In genomic region chr11:117330076-117330950, GRCm38 (mm10) we compare ENCODE assay signal across 8 mouse cellular contexts.
DNase-seq lines count a peak whose midpoint lies in the region; ATAC-seq and TF ChIP-seq lines count a peak whose summit lies in the region.

No protein-coding gene starts in this region.

- no peak for TF ChIP-seq POLR2A in spleen, adult 2 months (IDR thresholded peaks at IDR 0.05; ENCODE audit: low read depth, low read length)

- H3K27me3 ChIP-seq in spleen, adult 2 months (ENCODE audit: control insufficient read depth, insufficient read depth, low read length), result no peaks in the 10 kb centered on the region
- no peaks in the 10 kb centered on the region for H3K27me3 ChIP-seq in forebrain, embryonic 14.5 days (replicated peaks; ENCODE audit: control insufficient read depth, insufficient read depth, low read length)
- no peaks in the 10 kb centered on the region for H3K27me3 ChIP-seq in neural tube, embryonic 15.5 days (replicated peaks)

- H3K4me1 ChIP-seq in spleen, adult 2 months (ENCODE audit: control insufficient read depth, insufficient read depth, insufficient read length), result peaks cover 68% of the 10 kb centered on the region
- peaks cover 51% of the 10 kb centered on the region for H3K4me1 ChIP-seq in forebrain, embryonic 14.5 days (ENCODE audit: control insufficient read depth, insufficient read depth, low read length)
- H3K4me1 ChIP-seq in neural tube, embryonic 15.5 days, result peaks cover 74% of the 10 kb centered on the region

- H3K36me3 ChIP-seq in spleen, adult 2 months (ENCODE audit: control insufficient read depth, insufficient read depth, low read length), result no peaks in the 10 kb centered on the region
- no peaks in the 10 kb centered on the region for H3K36me3 ChIP-seq in forebrain, embryonic 14.5 days (ENCODE audit: control insufficient read depth, insufficient read depth, low read length)
- no peaks in the 10 kb centered on the region for H3K36me3 ChIP-seq in neural tube, embryonic 15.5 days

- H3K4me2 ChIP-seq in forebrain, embryonic 14.5 days (ENCODE audit: low read length), result peak overlapping the region; percentile 87; the same call in 1 of the 2 replicates
- peak overlapping the region; percentile 73 for H3K4me2 ChIP-seq in neural tube, embryonic 15.5 days

- H3K9ac ChIP-seq in forebrain, embryonic 14.5 days (ENCODE audit: low read length), result no peak overlapping the region
- H3K9ac ChIP-seq in neural tube, embryonic 15.5 days (replicated peaks), result no peak overlapping the region

- H3K9me3 ChIP-seq in forebrain, embryonic 14.5 days (replicated peaks; ENCODE audit: control insufficient read depth, low read length), result no peaks in the 10 kb centered on the region
- H3K9me3 ChIP-seq in neural tube, embryonic 15.5 days (replicated peaks), result no peaks in the 10 kb centered on the region

- no peak for TF ChIP-seq CTCF in spleen, adult 2 months (IDR thresholded peaks at IDR 0.05; ENCODE audit: extremely low read depth, insufficient read depth, insufficient read length, insufficient replicate concordance)

- whole genome bisulfite sequencing in spleen, adult 2 months, result 53% methylated on average over 12 of the region's 12 CpGs
- WGBS in forebrain, embryonic 14.5 days, result 61% methylated on average over 12 of the region's 12 CpGs
- 72% methylated on average over 12 of the region's 12 CpGs for WGBS in neural tube, embryonic 15.5 days

- H3K4me3 ChIP-seq in spleen, adult 2 months (ENCODE audit: extremely low read depth, insufficient read depth, insufficient read length), result no peak overlapping the region
- H3K4me3 ChIP-seq in forebrain, embryonic 14.5 days (ENCODE audit: low read depth, low read length), result no peak overlapping the region
- H3K4me3 ChIP-seq in neural tube, embryonic 15.5 days (replicated peaks), result no peak overlapping the region

- H3K27ac ChIP-seq in spleen, adult 2 months (ENCODE audit: insufficient read depth, low read length), result peak overlapping the region; percentile 15; the same call in 1 of the 2 replicates
- peak overlapping the region; percentile 99; the same call in 1 of the 2 replicates for H3K27ac ChIP-seq in forebrain, embryonic 14.5 days (ENCODE audit: low read depth, low read length)
- peak overlapping the region; percentile 97 for H3K27ac ChIP-seq in neural tube, embryonic 15.5 days (replicated peaks)

- DNase-seq in spleen, adult 2 months (ENCODE audit: low read depth in 1 of 2, low spot score in 2 of 2), result no peak
- DNase-seq in spleen, adult 12 weeks (ENCODE audit: low spot score), result no peak
- peak; percentile 42 for DNase-seq in forebrain, embryonic 14.5 days (ENCODE audit: low spot score)
- peak; percentile 17 to 71 for DNase-seq in layer of hippocampus, postnatal 14 days (ENCODE audit: low spot score in 2 of 2)
- DNase-seq in left cerebral cortex, adult 11 months (ENCODE audit: low spot score), result no peak
- DNase-seq in adrenal gland, postnatal 4 days (ENCODE audit: low spot score in 2 of 2), result no peak

- ATAC-seq in forebrain, embryonic 14.5 days, result no peak
- ATAC-seq in neural tube, embryonic 15.5 days (ENCODE audit: low FRiP score), result no peak
- ATAC-seq in erythroid progenitor cell, adult 5-6 weeks (replicated peaks; ENCODE audit: low FRiP score, poor library complexity, severe bottlenecking), result no peak

Comparison
In these comparisons a context has a peak if more than half of its experiments do, and no peak if none do; other contexts are left out.
1. DNase-seq: peak in forebrain, embryonic 14.5 days (single experiment) and layer of hippocampus, postnatal 14 days (2 of 2); none in spleen, adult 2 months (0 of 2), spleen, adult 12 weeks (single experiment), left cerebral cortex, adult 11 months (single experiment) and adrenal gland, postnatal 4 days (0 of 2).
2. H3K27ac ChIP-seq: peak in every context shown above with its lines; median percentile 99 in forebrain, embryonic 14.5 days; 97 in neural tube, embryonic 15.5 days; 15 in spleen, adult 2 months.